Mouse (Mus musculus): ENCODE data around the gene Plekhg1. TPM values are rescaled to one million over a fixed set of nuclear protein-coding genes. Genes with fewer than 3 reads are reported as not detected.

The Plekhg1 gene
- 9.1 and 10.3 TPM in 2 replicates for polyA plus RNA-seq (2014; fragmentation: Nextera tagmentation; extraction: Ambion mirVana)

DNA sequence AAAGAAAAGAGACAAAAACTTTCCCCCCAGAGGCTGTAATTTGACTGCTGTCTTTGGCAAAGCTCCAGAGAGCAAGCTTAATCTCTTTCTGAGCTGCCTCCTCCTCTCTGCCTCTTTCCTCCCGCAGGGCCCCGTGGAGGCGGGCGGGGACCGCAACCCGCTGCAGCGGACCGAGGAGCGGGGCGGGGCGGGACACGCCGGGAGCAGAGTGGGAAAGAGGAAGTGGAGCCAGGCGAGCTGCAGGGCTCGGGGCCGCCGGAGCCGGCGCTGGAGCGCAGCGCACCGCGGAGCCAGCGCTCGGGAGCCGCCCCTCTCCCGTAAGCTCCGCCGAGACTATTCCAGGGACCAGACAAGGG lies at the start of gene Plekhg1:
Plekhg1 (plus strand) TSS at position 217 of the 356 bp plus-strand sequence.
- Histone ChIP-seq H3K9ac (peak within 1 kb of the TSS; percentile 58), H3K27ac (peak within 1 kb of the TSS; percentile 54), H3K4me3 (replicated peaks; ENCODE audit: low read length) (peak within 1 kb of the TSS; percentile 44), H3K9me3 (ENCODE audit: control insufficient read depth, low read length) (no peaks in the 10 kb centered on the region), H3K4me2 (replicated peaks) (peak within 1 kb of the TSS; percentile 84), H3K4me1 (replicated peaks; ENCODE audit: control insufficient read depth, insufficient read depth, low read length) (no peaks in the 10 kb centered on the region), H3K27me3 (ENCODE audit: control insufficient read depth, insufficient read depth, low read length) (no peaks in the 10 kb centered on the region), H3K36me3 (replicated peaks; ENCODE audit: control insufficient read depth, insufficient read depth) (no peaks in the 10 kb centered on the region)
- WGBS = 0% methylated on average over 24 of the region's 29 CpGs
- ATAC-seq (ENCODE audit: low FRiP score) (peak; percentile 88), DNase-seq (ENCODE audit: low spot score) (peak; percentile 74)

DNA sequence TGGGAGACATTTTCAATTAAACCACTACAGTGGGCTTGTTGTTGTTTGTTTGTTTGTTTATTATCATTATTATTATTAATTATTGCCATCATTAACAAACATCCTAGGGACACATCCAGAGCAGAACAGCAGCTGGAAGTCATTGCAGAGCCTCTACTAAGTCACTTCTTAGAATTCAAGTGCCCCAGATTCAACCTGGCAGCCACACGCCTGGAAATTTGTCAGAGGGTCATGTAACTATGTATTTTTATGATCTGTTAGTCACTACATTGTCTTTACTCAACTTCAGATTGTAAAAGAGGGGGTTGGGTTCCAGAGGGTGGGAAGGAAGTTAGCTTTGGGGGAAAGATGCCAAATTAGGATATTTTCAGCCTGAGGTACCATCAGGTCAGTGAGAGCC lies 47.4 kb upstream of the Plekhg1 start:
- H3K4me3 ChIP-seq (replicated peaks; ENCODE audit: low read length) = no peak overlapping the region
- no peaks in the 10 kb centered on the region for H3K4me1 ChIP-seq (replicated peaks; ENCODE audit: control insufficient read depth, insufficient read depth, low read length)
- H3K27me3 ChIP-seq (ENCODE audit: control insufficient read depth, insufficient read depth, low read length) = no peaks in the 10 kb centered on the region
- 84% methylated on average over 1 of the region's 1 CpGs for WGBS
- DNase-seq (ENCODE audit: low spot score) (no peak), ATAC-seq (ENCODE audit: low FRiP score) (no peak)
- no peak overlapping the region for H3K9ac ChIP-seq
- H3K36me3 ChIP-seq (replicated peaks; ENCODE audit: control insufficient read depth, insufficient read depth) = no peaks in the 10 kb centered on the region
- H3K27ac ChIP-seq = no peak overlapping the region
- no peak overlapping the region for H3K4me2 ChIP-seq (replicated peaks)
- no peaks in the 10 kb centered on the region for H3K9me3 ChIP-seq (ENCODE audit: control insufficient read depth, low read length)

DNA sequence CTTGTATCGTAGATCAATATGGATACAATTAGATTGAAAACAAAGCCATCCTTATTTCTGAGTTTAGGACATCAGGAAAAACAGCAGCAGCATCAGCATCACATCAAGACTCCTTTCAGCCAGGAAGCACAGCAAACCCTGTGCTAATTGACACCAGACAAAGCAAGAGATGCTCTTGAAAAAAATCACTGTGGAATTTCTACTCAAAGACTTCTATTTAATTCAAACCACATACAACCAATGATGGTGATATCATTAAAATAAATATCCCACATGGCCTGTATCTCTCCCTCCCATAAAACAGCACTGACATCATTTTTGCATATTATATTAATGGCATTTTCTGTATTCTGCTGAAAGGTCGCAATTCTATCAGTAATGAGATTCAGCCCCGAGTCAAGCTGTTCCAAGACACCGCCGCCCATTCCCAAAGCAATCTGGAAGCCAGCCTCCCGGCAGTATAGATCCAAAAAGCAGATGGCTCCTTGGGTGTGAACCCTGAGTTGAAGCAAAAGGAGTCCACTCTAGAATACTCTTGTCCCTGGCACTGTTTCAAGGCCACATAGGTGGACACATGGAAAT lies 46.4 kb upstream of the Plekhg1 start:
- H3K27me3 ChIP-seq (ENCODE audit: control insufficient read depth, insufficient read depth, low read length) = no peaks in the 10 kb centered on the region
- ATAC-seq (ENCODE audit: low FRiP score) (peak; percentile 42; the same call in 1 of the 2 replicates), DNase-seq (ENCODE audit: low spot score) (no peak)
- H3K9ac ChIP-seq = no peak overlapping the region
- H3K4me1 ChIP-seq (replicated peaks; ENCODE audit: control insufficient read depth, insufficient read depth, low read length) = no peaks in the 10 kb centered on the region
- H3K9me3 ChIP-seq (ENCODE audit: control insufficient read depth, low read length) = no peaks in the 10 kb centered on the region
- no peak overlapping the region for H3K4me3 ChIP-seq (replicated peaks; ENCODE audit: low read length)
- H3K36me3 ChIP-seq (replicated peaks; ENCODE audit: control insufficient read depth, insufficient read depth) = no peaks in the 10 kb centered on the region
- H3K4me2 ChIP-seq (replicated peaks) = no peak overlapping the region
- WGBS = 47% methylated on average over 6 of the region's 6 CpGs
- H3K27ac ChIP-seq = no peak overlapping the region

DNA sequence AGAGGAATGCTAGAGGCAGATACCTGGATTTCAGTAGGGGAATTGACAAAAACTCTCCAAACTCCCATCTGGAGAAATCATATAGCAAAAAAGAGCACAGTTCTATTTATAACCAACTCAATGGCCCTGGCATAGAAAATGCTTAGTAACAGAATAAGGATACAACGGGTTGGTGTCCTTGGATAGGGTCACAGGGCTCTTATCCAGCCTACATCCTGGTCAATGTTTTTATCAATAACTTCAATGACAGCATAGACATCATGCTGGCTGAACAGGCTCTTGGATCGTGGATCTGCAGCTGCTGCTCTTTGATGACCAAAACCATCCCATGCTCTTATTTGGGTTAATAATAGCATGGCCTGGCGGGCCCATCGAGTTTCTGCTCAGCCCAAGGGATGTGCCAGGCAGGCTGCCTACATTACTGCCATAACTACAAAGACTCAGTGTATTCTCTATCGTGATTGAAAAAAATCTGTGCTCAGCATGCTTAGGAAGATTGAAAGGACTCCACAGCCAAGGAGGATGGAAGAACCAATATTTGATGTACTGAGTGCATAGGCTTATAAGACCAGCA lies 44.7 kb upstream of the Plekhg1 start:
- Histone ChIP-seq H3K4me1 (replicated peaks; ENCODE audit: control insufficient read depth, insufficient read depth, low read length) (no peaks in the 10 kb centered on the region), H3K4me3 (replicated peaks; ENCODE audit: low read length) (no peak overlapping the region), H3K9ac (no peak overlapping the region), H3K27me3 (ENCODE audit: control insufficient read depth, insufficient read depth, low read length) (no peaks in the 10 kb centered on the region), H3K27ac (no peak overlapping the region), H3K9me3 (ENCODE audit: control insufficient read depth, low read length) (no peaks in the 10 kb centered on the region), H3K36me3 (replicated peaks; ENCODE audit: control insufficient read depth, insufficient read depth) (no peaks in the 10 kb centered on the region), H3K4me2 (replicated peaks) (no peak overlapping the region)
- 82% methylated on average over 5 of the region's 5 CpGs for WGBS
- ATAC-seq (ENCODE audit: low FRiP score) (no peak), DNase-seq (ENCODE audit: low spot score) (no peak)

DNA sequence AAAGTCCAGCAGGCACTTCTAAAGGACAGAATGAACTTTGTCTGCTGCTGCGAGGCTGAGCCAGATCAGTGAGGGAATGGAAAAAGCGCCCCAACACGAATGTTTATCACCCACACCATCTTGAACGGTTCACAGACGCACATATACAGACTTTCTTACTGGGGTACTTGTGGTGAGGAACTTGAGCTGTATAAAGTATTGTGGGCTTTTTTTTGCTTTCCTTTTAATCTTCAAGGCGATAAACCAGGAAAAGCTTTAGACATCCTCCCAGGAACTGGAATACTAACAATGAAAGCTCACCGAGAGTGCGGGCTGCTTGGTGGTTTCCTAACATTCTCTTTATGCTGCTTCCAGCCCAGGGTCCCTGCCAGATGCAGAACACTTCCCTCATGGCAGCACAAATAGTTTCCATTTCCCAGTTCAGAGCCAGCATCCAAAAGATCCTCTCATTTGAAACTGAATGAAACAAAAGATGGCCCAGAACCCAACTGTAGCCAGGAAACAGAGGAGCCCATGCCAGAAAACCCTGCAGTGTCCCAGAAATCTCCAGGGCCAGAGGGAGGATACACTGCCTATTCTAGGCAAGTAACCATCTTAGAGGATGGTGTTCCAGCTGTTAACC lies 43.3 kb upstream of the Plekhg1 start:
- Histone ChIP-seq H3K27me3 (ENCODE audit: control insufficient read depth, insufficient read depth, low read length) (no peaks in the 10 kb centered on the region), H3K4me2 (replicated peaks) (no peak overlapping the region), H3K9ac (no peak overlapping the region), H3K4me1 (replicated peaks; ENCODE audit: control insufficient read depth, insufficient read depth, low read length) (no peaks in the 10 kb centered on the region), H3K27ac (peak overlapping the region; percentile 38; the same call in 1 of the 2 replicates), H3K9me3 (ENCODE audit: control insufficient read depth, low read length) (no peaks in the 10 kb centered on the region), H3K36me3 (replicated peaks; ENCODE audit: control insufficient read depth, insufficient read depth) (no peaks in the 10 kb centered on the region), H3K4me3 (replicated peaks; ENCODE audit: low read length) (no peak overlapping the region)
- ATAC-seq (ENCODE audit: low FRiP score) = peak; percentile 21; the same call in 1 of the 2 replicates
- 73% methylated on average over 8 of the region's 8 CpGs for WGBS
- no peak for DNase-seq (ENCODE audit: low spot score)

DNA sequence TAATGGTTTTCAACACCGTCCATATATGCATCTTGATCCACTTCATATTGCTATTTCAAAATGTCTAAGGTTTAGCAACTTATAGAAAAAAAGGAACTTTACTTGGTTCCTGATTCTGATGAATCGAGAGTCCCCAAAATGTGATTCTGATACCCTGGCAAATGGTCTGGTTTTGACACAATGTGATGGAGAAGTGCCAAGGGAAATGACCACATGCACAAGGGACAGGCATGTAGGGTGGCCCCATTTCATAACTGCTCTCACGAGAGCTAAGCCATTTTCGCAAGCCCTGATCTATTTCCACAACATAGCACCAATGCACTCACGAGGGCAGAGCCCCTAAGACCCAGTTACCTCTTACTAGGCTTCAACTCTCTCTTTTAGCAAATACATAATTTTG lies 42.7 kb upstream of the Plekhg1 start:
- no peak for DNase-seq (ENCODE audit: low spot score)
- Histone ChIP-seq H3K27ac (0 out of 2 replicates have a peak overlapping the region, but pooled peaks have one; percentile 38), H3K9ac (no peak overlapping the region), H3K27me3 (ENCODE audit: control insufficient read depth, insufficient read depth, low read length) (no peaks in the 10 kb centered on the region), H3K4me1 (replicated peaks; ENCODE audit: control insufficient read depth, insufficient read depth, low read length) (no peaks in the 10 kb centered on the region), H3K36me3 (replicated peaks; ENCODE audit: control insufficient read depth, insufficient read depth) (no peaks in the 10 kb centered on the region), H3K9me3 (ENCODE audit: control insufficient read depth, low read length) (no peaks in the 10 kb centered on the region), H3K4me3 (replicated peaks; ENCODE audit: low read length) (no peak overlapping the region), H3K4me2 (replicated peaks) (no peak overlapping the region)
- 87% methylated on average over 5 of the region's 5 CpGs for WGBS
- no peak for ATAC-seq (ENCODE audit: low FRiP score)

DNA sequence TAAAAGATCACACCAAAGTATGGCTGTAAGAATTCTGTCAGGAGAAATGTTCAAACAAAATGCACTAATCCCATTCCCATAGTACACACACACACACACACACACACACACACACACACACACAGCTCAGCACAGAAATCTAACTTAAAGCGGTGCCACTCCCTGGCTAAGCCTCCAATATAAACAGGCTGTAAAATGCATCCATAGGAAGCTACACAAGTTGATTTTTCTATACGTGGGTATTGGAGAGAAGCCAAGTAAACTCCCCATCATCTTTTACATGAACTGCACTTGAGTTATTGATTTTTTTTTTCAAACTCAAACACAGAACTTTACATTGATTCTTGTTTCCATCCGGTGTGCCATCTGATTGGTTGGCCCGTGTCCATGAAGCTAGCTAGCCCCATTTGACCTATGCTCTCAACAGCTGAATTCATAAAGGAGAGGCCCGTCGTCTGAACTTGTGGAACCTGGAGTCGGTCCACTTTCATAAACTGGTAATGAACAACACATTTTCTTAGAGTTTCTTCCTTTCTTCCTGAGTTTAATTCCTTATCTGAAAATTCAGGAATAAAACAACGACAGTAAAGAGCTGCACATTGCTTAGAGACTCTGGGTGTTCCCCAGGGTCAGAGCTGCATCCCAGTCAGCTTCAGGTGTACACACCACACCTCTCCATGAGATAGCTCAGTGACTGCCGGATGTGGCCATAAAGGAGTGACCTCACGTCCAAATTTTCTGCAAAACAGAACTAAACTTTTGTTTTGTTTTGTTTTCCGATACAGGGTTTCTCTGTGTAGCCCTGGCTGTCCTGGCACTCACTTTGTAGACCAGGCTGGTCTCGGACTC lies 39.7 kb upstream of the Plekhg1 start:
- Histone ChIP-seq H3K9me3 (ENCODE audit: control insufficient read depth, low read length) (no peaks in the 10 kb centered on the region), H3K4me3 (replicated peaks; ENCODE audit: low read length) (no peak overlapping the region), H3K4me1 (replicated peaks; ENCODE audit: control insufficient read depth, insufficient read depth, low read length) (no peaks in the 10 kb centered on the region), H3K9ac (no peak overlapping the region), H3K36me3 (replicated peaks; ENCODE audit: control insufficient read depth, insufficient read depth) (no peaks in the 10 kb centered on the region), H3K27ac (no peak overlapping the region), H3K4me2 (replicated peaks) (no peak overlapping the region), H3K27me3 (ENCODE audit: control insufficient read depth, insufficient read depth, low read length) (no peaks in the 10 kb centered on the region)
- DNase-seq (ENCODE audit: low spot score) = no peak
- WGBS = 79% methylated on average over 12 of the region's 12 CpGs
- ATAC-seq (ENCODE audit: low FRiP score) = no peak

DNA sequence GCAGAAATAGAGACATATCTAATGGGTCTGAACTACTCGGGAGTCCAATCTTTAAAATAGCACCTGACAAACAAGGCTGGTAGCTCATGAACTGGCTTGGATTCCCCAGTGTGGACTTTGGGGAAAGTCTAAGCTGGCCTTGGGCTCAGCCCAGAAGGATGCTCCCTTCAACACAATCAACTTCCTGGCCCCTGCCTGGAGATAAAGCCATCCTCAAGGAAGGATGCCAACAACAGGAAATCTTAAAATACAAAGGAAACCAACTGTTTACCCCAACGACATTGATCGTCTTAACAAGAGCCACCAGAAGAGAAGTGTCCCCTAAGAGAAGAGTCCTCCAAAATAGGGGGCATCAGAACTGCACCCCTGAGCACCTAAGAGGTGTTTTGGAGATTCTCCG lies 38.3 kb upstream of the Plekhg1 start:
- no peak overlapping the region for H3K4me2 ChIP-seq (replicated peaks)
- no peaks in the 10 kb centered on the region for H3K4me1 ChIP-seq (replicated peaks; ENCODE audit: control insufficient read depth, insufficient read depth, low read length)
- no peaks in the 10 kb centered on the region for H3K9me3 ChIP-seq (ENCODE audit: control insufficient read depth, low read length)
- 89% methylated on average over 4 of the region's 4 CpGs for whole genome bisulfite sequencing
- no peak overlapping the region for H3K4me3 ChIP-seq (replicated peaks; ENCODE audit: low read length)
- DNase-seq (ENCODE audit: low spot score) = no peak
- no peak overlapping the region for H3K9ac ChIP-seq
- no peaks in the 10 kb centered on the region for H3K27me3 ChIP-seq (ENCODE audit: control insufficient read depth, insufficient read depth, low read length)
- H3K36me3 ChIP-seq (replicated peaks; ENCODE audit: control insufficient read depth, insufficient read depth) = no peaks in the 10 kb centered on the region
- no peak for ATAC-seq (ENCODE audit: low FRiP score)
- no peak overlapping the region for H3K27ac ChIP-seq

DNA sequence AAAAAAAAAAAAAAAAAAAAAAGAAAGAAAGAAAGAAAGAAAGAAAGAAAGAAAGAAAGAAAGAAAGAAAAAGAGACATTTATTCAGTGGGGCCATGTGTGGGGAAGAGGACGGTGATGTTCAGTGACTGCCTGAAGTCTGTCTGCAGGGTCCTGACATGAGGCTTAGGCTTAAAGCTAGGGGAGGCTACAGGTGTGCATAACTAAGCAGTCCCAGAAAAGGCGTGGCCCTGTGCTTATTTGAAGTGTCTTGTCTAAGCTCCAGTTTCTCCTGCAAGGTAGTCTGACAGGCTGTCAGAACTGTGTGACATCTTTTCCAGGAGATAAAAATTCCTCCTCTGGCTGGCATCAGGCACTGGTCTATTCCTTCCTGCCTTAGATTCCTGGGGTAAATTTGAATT lies 37.6 kb upstream of the Plekhg1 start:
- Histone ChIP-seq H3K4me2 (replicated peaks) (no peak overlapping the region), H3K36me3 (replicated peaks; ENCODE audit: control insufficient read depth, insufficient read depth) (no peaks in the 10 kb centered on the region), H3K4me3 (replicated peaks; ENCODE audit: low read length) (no peak overlapping the region), H3K9ac (no peak overlapping the region), H3K27ac (no peak overlapping the region), H3K9me3 (ENCODE audit: control insufficient read depth, low read length) (no peaks in the 10 kb centered on the region), H3K27me3 (ENCODE audit: control insufficient read depth, insufficient read depth, low read length) (no peaks in the 10 kb centered on the region), H3K4me1 (replicated peaks; ENCODE audit: control insufficient read depth, insufficient read depth, low read length) (no peaks in the 10 kb centered on the region)
- WGBS = 86% methylated on average over 2 of the region's 2 CpGs
- ATAC-seq (ENCODE audit: low FRiP score) (no peak), DNase-seq (ENCODE audit: low spot score) (no peak)

Measured in hindbrain, embryonic 14.5 days (tissue).